Mouse (Mus musculus) stomach, postnatal 0 days (tissue): Measurements from ENCODE around the gene Samd5.

Source experiments
- CTCF ChIP-seq: IDR thresholded peaks from 2 replicates; pipeline ENCODE4 v1.5.1; 2016; ENCODE audit warnings: antibody characterized with exemption, low read depth, mild to moderate bottlenecking, moderate library complexity
- EP300 ChIP-seq: optimal IDR thresholded peaks from 2 replicates; pipeline ENCODE3; 2016; ENCODE audit warnings: antibody characterized with exemption

- TF ChIP-seq EP300 (no peak), CTCF (no peak)
Measured at GRCm38 (mm10) chr10:9673276-9673675, 1.7 kb downstream of the Samd5 start.
